Mouse (Mus musculus) stomach, postnatal 0 days (tissue): ENCODE measurements around the gene Fstl1. TPM values are rescaled to one million over a fixed set of nuclear protein-coding genes. Genes with fewer than 3 reads are reported as not detected.
A peak's percentile ranks its signal among the peaks of the same experiment; 100 is the strongest.

ENCODE experiments used
- ATAC-seq: fragments of 200-750 bp; cut with Nextera tagmentation; 2 replicates; pipeline ENCODE4 v1.8.0; 2017; ENCODE audit not compliant: low FRiP score, low TSS enrichment
- DNase-seq: peaks from one replicate; pipeline ENCODE4 v3.0.0-alpha.2; 2016; ENCODE audit warnings: low spot score
- H3K27ac ChIP-seq: fragments of 300-500 bp; sonication (generic); replicated peaks from 2 replicates; pipeline ENCODE4 v1.5.1; 2014; ENCODE audit warnings: mild to moderate bottlenecking, control low read depth
- H3K27me3 ChIP-seq: fragments of 300-500 bp; sonication (generic); 2 replicates; pipeline ENCODE4 v1.6.1; 2014; ENCODE audit warnings: low read length; ENCODE audit not compliant: control insufficient read depth, insufficient read depth
- H3K36me3 ChIP-seq: fragments of 300-500 bp; sonication (generic); 2 replicates; pipeline ENCODE4 v1.6.1; 2014; ENCODE audit warnings: low read length, mixed read lengths; ENCODE audit not compliant: control insufficient read depth, insufficient read depth
- H3K4me1 ChIP-seq: fragments of 300-500 bp; sonication (generic); replicated peaks from 2 replicates; pipeline ENCODE4 v1.6.1; 2014; ENCODE audit warnings: antibody characterized with exemption; ENCODE audit not compliant: control insufficient read depth, insufficient read depth
- H3K4me2 ChIP-seq: fragments of 300-500 bp; sonication (generic); replicated peaks from 2 replicates; pipeline ENCODE4 v1.6.1; 2014; ENCODE audit warnings: low read depth, mild to moderate bottlenecking, control low read depth, moderate library complexity
- H3K4me3 ChIP-seq: fragments of 300-500 bp; sonication (generic); 2 replicates; pipeline ENCODE4 v1.5.1; 2014; ENCODE audit warnings: low read depth, low read length, control low read depth
- H3K9ac ChIP-seq: fragments of 300-500 bp; sonication (generic); 2 replicates; pipeline ENCODE4 v1.6.1; 2014; ENCODE audit warnings: mild to moderate bottlenecking, low read length, control low read depth, mixed read lengths
- H3K9me3 ChIP-seq: fragments of 300-500 bp; sonication (generic); 2 replicates; pipeline ENCODE4 v1.6.1; 2016; ENCODE audit warnings: low read length; ENCODE audit not compliant: control insufficient read depth
- CTCF ChIP-seq: IDR thresholded peaks from 2 replicates; pipeline ENCODE4 v1.5.1; 2016; ENCODE audit warnings: antibody characterized with exemption, low read depth, mild to moderate bottlenecking, moderate library complexity
- EP300 ChIP-seq: optimal IDR thresholded peaks from 2 replicates; pipeline ENCODE3; 2016; ENCODE audit warnings: antibody characterized with exemption
- WGBS: fragments of 180-500 bp; shearing (Covaris S2); extraction: QIAGEN DNeasy Blood & Tissue Kit; methylation state at CpG from one replicate; pipeline ENCODE4 v1.1.7; 2014; 5-methylcytosine and 5-hydroxymethylcytosine counted together
- polyA plus RNA-seq: library from polyadenylated mRNA; unstranded; fragments of >200 nt; fragmentation: Nextera tagmentation; extraction: Ambion mirVana; gene quantifications from 2 replicates; pipeline ENCODE4 v1.2.1, GENCODE M21; 2015

Fstl1 gene
- polyA plus RNA-seq, 1 experiment from 2014 or later: 254 TPM

DNA sequence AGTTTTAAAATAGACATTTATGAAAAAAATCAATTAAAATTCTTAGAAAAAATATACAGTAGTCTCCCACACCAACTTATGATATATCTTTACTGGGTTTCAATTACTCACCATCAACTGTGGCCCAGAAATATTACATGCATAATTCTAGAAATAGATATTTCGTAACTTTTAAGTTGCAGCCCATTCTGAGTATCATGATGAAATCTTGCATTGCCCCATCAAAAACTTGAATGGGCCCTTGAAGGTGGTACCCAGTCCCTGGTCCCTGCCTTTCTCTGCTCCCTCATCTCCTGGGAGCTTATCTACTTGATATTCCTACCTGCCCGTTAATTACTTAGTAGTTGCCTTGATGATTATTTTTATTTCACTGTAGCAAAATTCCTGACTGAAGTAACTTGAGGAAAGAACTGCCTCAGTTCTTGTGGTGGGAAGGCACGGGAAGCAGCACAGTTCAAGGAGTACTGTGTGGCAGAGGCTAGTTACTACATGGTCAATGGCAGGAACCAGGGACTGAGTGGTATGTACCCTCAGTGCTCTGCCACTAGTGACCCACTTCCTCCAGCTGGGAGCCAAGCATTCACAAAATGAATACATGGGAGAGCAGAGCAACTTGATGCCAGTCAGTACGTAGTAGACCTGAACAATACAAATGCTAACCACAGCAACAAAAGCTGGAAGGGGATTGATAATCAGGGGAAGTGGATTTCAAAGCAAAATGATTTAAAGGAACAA is 98.0 kb downstream of the Fstl1 start:
- Histone ChIP-seq H3K9me3 (no peaks in the 10 kb centered on the region), H3K27ac (no peak overlapping the region), H3K4me2 (no peak overlapping the region), H3K27me3 (no peaks in the 10 kb centered on the region), H3K4me1 (peaks cover 7% of the 10 kb centered on the region; the same call in 1 of the 2 replicates), H3K36me3 (no peaks in the 10 kb centered on the region; the same call in 1 of the 2 replicates), H3K9ac (no peak overlapping the region), H3K4me3 (no peak overlapping the region)
- 79% methylated on average over 4 of the region's 4 CpGs for WGBS
- no peak for DNase-seq
- TF ChIP-seq EP300 (no peak), CTCF (no peak)
- no peak for ATAC-seq

DNA sequence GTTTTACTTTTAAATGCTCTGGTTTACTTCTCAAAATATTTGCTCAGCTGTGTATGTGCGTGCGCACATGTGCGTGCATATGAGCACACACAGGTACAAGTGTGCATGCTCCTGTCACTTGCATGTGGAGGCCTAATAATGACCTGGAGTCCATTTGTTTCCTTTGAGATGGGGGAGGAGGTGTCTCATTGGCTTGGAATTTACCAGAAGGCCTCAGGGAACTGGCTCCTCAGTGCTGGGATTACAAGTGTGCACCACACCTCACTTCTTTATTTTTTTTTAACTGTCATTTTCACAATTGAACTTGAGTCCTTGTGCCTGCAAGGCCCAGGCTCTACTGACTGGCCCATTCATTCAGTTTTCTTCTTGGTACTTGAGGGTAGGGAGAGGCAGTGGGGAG is 100.7 kb downstream of the Fstl1 start:
- peak; percentile 5 for DNase-seq
- TF ChIP-seq EP300 (no peak), CTCF (no peak)
- Histone ChIP-seq H3K4me1 (no peaks in the 10 kb centered on the region), H3K36me3 (peaks cover 3% of the 10 kb centered on the region; the same call in 1 of the 2 replicates), H3K4me2 (no peak overlapping the region), H3K4me3 (no peak overlapping the region), H3K27me3 (no peaks in the 10 kb centered on the region), H3K9ac (no peak overlapping the region), H3K9me3 (no peaks in the 10 kb centered on the region), H3K27ac (no peak overlapping the region)
- WGBS: 89% methylated on average over 3 of the region's 3 CpGs
- ATAC-seq: no peak

DNA sequence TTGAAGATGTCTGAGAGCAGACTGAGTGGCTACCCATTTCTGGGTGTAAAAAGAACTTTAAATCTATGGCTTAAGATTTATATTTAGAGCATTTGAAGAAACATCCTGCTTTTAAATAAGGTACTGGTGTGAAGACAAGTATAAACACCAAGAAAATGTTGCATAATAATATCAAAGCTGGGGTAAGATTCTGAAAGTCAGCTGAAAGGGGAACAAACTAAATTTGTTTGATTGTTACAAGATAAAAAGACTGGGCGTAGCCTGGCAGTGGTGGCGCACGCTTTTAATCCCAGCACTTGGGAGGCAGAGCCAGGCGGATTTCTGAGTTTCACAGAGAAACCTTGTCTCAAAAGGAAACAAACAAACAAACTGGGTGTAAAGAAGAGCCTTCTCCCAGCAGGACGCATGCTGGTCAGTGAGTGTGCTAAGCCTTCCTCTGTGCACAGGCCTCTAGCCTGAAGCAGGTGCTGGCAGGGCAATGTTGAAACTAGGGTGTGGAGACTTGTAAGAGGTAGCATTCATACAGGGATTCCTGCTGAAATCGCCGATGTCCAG is 102.4 kb downstream of the Fstl1 start:
- ATAC-seq: no peak
- H3K4me1 ChIP-seq: no peaks in the 10 kb centered on the region
- no peak overlapping the region for H3K4me3 ChIP-seq
- H3K9ac ChIP-seq: no peak overlapping the region
- peaks cover 8% of the 10 kb centered on the region; the same call in 1 of the 2 replicates for H3K36me3 ChIP-seq
- H3K27ac ChIP-seq: no peak overlapping the region
- WGBS: 85% methylated on average over 7 of the region's 7 CpGs
- no peaks in the 10 kb centered on the region for H3K27me3 ChIP-seq
- DNase-seq: peak; percentile 9
- no peaks in the 10 kb centered on the region for H3K9me3 ChIP-seq
- no peak overlapping the region for H3K4me2 ChIP-seq
- TF ChIP-seq CTCF (no peak), EP300 (no peak)

DNA sequence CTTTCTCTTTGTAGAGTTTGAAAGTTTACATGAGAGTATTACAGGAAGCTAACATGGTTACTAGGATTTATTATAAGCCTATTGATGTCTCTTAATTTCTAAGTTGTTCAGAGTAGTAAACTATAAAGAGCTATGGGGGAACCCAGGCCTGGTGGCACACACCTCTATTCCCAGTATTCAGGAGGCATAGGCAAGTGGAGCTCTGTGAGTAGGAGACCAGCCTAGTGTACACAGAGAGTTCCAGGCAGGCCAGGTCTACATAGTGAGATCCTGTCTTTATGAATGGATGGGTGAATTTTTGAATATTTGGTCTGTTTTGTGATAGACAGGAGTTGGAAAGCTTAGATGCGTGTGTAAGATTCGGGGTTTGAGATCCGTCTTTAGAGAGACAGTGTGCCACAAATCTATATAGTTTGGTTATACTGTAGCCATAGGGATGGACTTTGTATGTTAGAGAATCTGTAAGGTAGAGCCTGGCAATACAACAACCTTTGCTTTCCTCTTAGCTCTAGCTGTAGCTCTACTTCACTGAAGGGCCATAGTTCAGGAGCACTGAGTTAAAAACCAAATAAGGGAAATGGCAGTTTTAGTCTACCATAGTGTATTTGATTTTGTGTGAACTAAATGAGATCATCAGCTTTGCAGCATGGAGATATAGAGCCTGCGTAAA is 103.2 kb downstream of the Fstl1 start:
- Histone ChIP-seq H3K9ac (no peak overlapping the region), H3K4me2 (no peak overlapping the region), H3K27ac (no peak overlapping the region), H3K4me3 (no peak overlapping the region), H3K4me1 (no peaks in the 10 kb centered on the region), H3K9me3 (no peaks in the 10 kb centered on the region), H3K27me3 (no peaks in the 10 kb centered on the region), H3K36me3 (peaks cover 8% of the 10 kb centered on the region; the same call in 1 of the 2 replicates)
- 94% methylated on average over 4 of the region's 4 CpGs for WGBS
- ATAC-seq (no peak), DNase-seq (peak; percentile 5)
- TF ChIP-seq EP300 (no peak), CTCF (no peak)

DNA sequence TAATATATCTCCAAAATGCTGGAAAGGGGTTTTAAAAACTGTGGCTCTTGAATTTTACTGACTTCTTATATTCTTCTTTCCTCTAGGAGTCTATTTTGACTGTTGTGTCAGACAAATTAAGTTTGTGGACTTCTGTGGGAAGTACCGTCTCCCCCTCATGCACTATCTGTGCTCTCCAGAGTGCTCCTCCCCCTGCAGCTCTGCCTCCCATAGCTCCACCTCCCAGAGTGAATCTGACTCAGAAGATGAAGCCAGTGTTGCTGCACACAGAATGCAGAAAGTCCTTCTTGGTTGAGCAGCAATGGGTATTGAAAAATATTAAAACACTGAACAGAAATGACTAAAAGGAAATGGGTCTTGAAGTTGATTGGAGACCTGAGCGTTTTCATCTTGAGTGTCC is 104.5 kb downstream of the Fstl1 start:
- no peak overlapping the region for H3K9ac ChIP-seq
- no peaks in the 10 kb centered on the region for H3K4me1 ChIP-seq
- no peak overlapping the region for H3K4me2 ChIP-seq
- TF ChIP-seq EP300: no peak
- no peak for TF ChIP-seq CTCF
- H3K27ac ChIP-seq: no peak overlapping the region
- WGBS: 66% methylated on average over 2 of the region's 2 CpGs
- no peak overlapping the region for H3K4me3 ChIP-seq
- H3K9me3 ChIP-seq: no peaks in the 10 kb centered on the region
- no peaks in the 10 kb centered on the region for H3K27me3 ChIP-seq
- peaks cover 8% of the 10 kb centered on the region; the same call in 1 of the 2 replicates for H3K36me3 ChIP-seq
- DNase-seq (peak; percentile 12), ATAC-seq (no peak)

Other genes with a start within 250 kb of the Fstl1 start
- 9.2 and 9.5 TPM in 2 replicates for gene Gtf2e1, start 237.1 kb upstream of the Fstl1 start, polyA plus RNA-seq
- gene Rabl3, start 237.0 kb upstream of the Fstl1 start, polyA plus RNA-seq: 13.2 and 13.5 TPM in 2 replicates
- gene Hgd, start 196.7 kb upstream of the Fstl1 start, polyA plus RNA-seq: 0.21 and 0.29 TPM in 2 replicates
- 101 and 119 TPM in 2 replicates for gene Ndufb4, start 122.4 kb upstream of the Fstl1 start, polyA plus RNA-seq
- gene Gm36028, start 84.3 kb downstream of the Fstl1 start, polyA plus RNA-seq: 0.29 and 0.56 TPM in 2 replicates
- 26.0 and 27.5 TPM in 2 replicates for gene Lrrc58, start 91.5 kb downstream of the Fstl1 start, polyA plus RNA-seq
- 0.07 TPM in 2 replicates for gene Gpr156, start 139.6 kb downstream of the Fstl1 start, polyA plus RNA-seq